Mouse (Mus musculus): ENCODE measurements around the gene Mylk3. TPM values are rescaled to one million over a fixed set of nuclear protein-coding genes. Genes with fewer than 3 reads are reported as not detected.

Gene Mylk3
- polyA plus RNA-seq, 1 experiment = 7.2 TPM

- TF ChIP-seq POLR2A (IDR thresholded peaks at IDR 0.05; ENCODE audit: borderline replicate concordance, extremely low read depth, low read depth, low read length) = no peak
- no peak for TF ChIP-seq CTCF (IDR thresholded peaks at IDR 0.05; ENCODE audit: insufficient read depth, low read length)
- no peak for DNase-seq
- Histone ChIP-seq H3K4me3 (replicated peaks; ENCODE audit: extremely low read depth, low read depth, low read length) (no peak overlapping the region), H3K4me1 (ENCODE audit: control insufficient read depth, insufficient read depth, low read length) (no peaks in the 10 kb centered on the region)
- WGBS = 100% methylated on average over 1 of the region's 1 CpGs
Observed at GRCm38 (mm10) chr8:85372465-85372839, 13.7 kb downstream of the Mylk3 start.

- 73% methylated on average over 5 of the region's 5 CpGs for WGBS
- Histone ChIP-seq H3K4me3 (replicated peaks; ENCODE audit: extremely low read depth, low read depth, low read length) (no peak overlapping the region), H3K4me1 (ENCODE audit: control insufficient read depth, insufficient read depth, low read length) (no peaks in the 10 kb centered on the region)
- TF ChIP-seq POLR2A (IDR thresholded peaks at IDR 0.05; ENCODE audit: borderline replicate concordance, extremely low read depth, low read depth, low read length) (no peak), CTCF (IDR thresholded peaks at IDR 0.05; ENCODE audit: insufficient read depth, low read length) (no peak)
- DNase-seq = no peak
Observed at GRCm38 (mm10) chr8:85371736-85372464, 14.2 kb downstream of the Mylk3 start.

GRCm38 (mm10) chr8:85365176-85365575 is 21.0 kb downstream of the Mylk3 start:
- peaks cover 8% of the 10 kb centered on the region for H3K4me1 ChIP-seq (ENCODE audit: control insufficient read depth, insufficient read depth, low read length)
- 67% methylated on average over 6 of the region's 6 CpGs for WGBS
- no peak for TF ChIP-seq CTCF (IDR thresholded peaks at IDR 0.05; ENCODE audit: insufficient read depth, low read length)
- no peak for TF ChIP-seq POLR2A (IDR thresholded peaks at IDR 0.05; ENCODE audit: borderline replicate concordance, extremely low read depth, low read depth, low read length)
- no peak for DNase-seq
- H3K4me3 ChIP-seq (replicated peaks; ENCODE audit: extremely low read depth, low read depth, low read length) = no peak overlapping the region

- 54% methylated on average over 11 of the region's 11 CpGs for WGBS
- no peak for DNase-seq
- peaks cover 8% of the 10 kb centered on the region for H3K4me1 ChIP-seq (ENCODE audit: control insufficient read depth, insufficient read depth, low read length)
- TF ChIP-seq POLR2A (IDR thresholded peaks at IDR 0.05; ENCODE audit: borderline replicate concordance, extremely low read depth, low read depth, low read length) = no peak
- no peak for TF ChIP-seq CTCF (IDR thresholded peaks at IDR 0.05; ENCODE audit: insufficient read depth, low read length)
- no peak overlapping the region for H3K4me3 ChIP-seq (replicated peaks; ENCODE audit: extremely low read depth, low read depth, low read length)
Observed at GRCm38 (mm10) chr8:85364628-85365027, 21.5 kb downstream of the Mylk3 start.

GRCm38 (mm10) chr8:85363406-85363805 is 22.7 kb downstream of the Mylk3 start:
- Histone ChIP-seq H3K4me1 (ENCODE audit: control insufficient read depth, insufficient read depth, low read length) (peaks cover 8% of the 10 kb centered on the region), H3K4me3 (replicated peaks; ENCODE audit: extremely low read depth, low read depth, low read length) (no peak overlapping the region)
- TF ChIP-seq CTCF (IDR thresholded peaks at IDR 0.05; ENCODE audit: insufficient read depth, low read length) = no peak
- TF ChIP-seq POLR2A (IDR thresholded peaks at IDR 0.05; ENCODE audit: borderline replicate concordance, extremely low read depth, low read depth, low read length) = no peak
- WGBS = 81% methylated on average over 6 of the region's 6 CpGs
- DNase-seq = no peak

GRCm38 (mm10) chr8:85362211-85362610 is 23.9 kb downstream of the Mylk3 start:
- 73% methylated on average over 4 of the region's 4 CpGs for WGBS
- H3K4me1 ChIP-seq (ENCODE audit: control insufficient read depth, insufficient read depth, low read length) = peaks cover 8% of the 10 kb centered on the region
- H3K4me3 ChIP-seq (replicated peaks; ENCODE audit: extremely low read depth, low read depth, low read length) = no peak overlapping the region
- TF ChIP-seq CTCF (IDR thresholded peaks at IDR 0.05; ENCODE audit: insufficient read depth, low read length) = no peak
- no peak for TF ChIP-seq POLR2A (IDR thresholded peaks at IDR 0.05; ENCODE audit: borderline replicate concordance, extremely low read depth, low read depth, low read length)
- DNase-seq = no peak

GRCm38 (mm10) chr8:85353287-85353686 is 32.9 kb downstream of the Mylk3 start:
- 83% methylated on average over 4 of the region's 4 CpGs for WGBS
- TF ChIP-seq CTCF (IDR thresholded peaks at IDR 0.05; ENCODE audit: insufficient read depth, low read length) = no peak
- TF ChIP-seq POLR2A (IDR thresholded peaks at IDR 0.05; ENCODE audit: borderline replicate concordance, extremely low read depth, low read depth, low read length) = no peak
- Histone ChIP-seq H3K4me1 (ENCODE audit: control insufficient read depth, insufficient read depth, low read length) (no peaks in the 10 kb centered on the region), H3K4me3 (replicated peaks; ENCODE audit: extremely low read depth, low read depth, low read length) (no peak overlapping the region)
- no peak for DNase-seq

- H3K4me1 ChIP-seq (ENCODE audit: control insufficient read depth, insufficient read depth, low read length) = peaks cover 2% of the 10 kb centered on the region; the same call in 1 of the 2 replicates
- 63% methylated on average over 5 of the region's 5 CpGs for WGBS
- no peak overlapping the region for H3K4me3 ChIP-seq (replicated peaks; ENCODE audit: extremely low read depth, low read depth, low read length)
- TF ChIP-seq CTCF (IDR thresholded peaks at IDR 0.05; ENCODE audit: insufficient read depth, low read length) (no peak), POLR2A (IDR thresholded peaks at IDR 0.05; ENCODE audit: borderline replicate concordance, extremely low read depth, low read depth, low read length) (no peak)
- no peak for DNase-seq
Observed at GRCm38 (mm10) chr8:85339871-85340573, 46.1 kb downstream of the Mylk3 start.

GRCm38 (mm10) chr8:85337681-85338080 is 48.5 kb downstream of the Mylk3 start:
- Histone ChIP-seq H3K4me3 (replicated peaks; ENCODE audit: extremely low read depth, low read depth, low read length) (no peak overlapping the region), H3K4me1 (ENCODE audit: control insufficient read depth, insufficient read depth, low read length) (peaks cover 2% of the 10 kb centered on the region; the same call in 1 of the 2 replicates)
- WGBS = 55% methylated on average over 4 of the region's 4 CpGs
- no peak for DNase-seq
- TF ChIP-seq CTCF (IDR thresholded peaks at IDR 0.05; ENCODE audit: insufficient read depth, low read length) (no peak), POLR2A (IDR thresholded peaks at IDR 0.05; ENCODE audit: borderline replicate concordance, extremely low read depth, low read depth, low read length) (no peak)

Data from lung, adult 2 months (tissue).